Mouse (Mus musculus) mouse embryonic stem cell (cell line): ENCODE measurements around the gene Tspan11.

Experiments used
- in situ Hi-C, 2 experiments: fragments of 300-500 bp; cut with MboI; formaldehyde crosslinking; loops; 1 replicate in 1 of 2; 3 replicates in 1 of 2; pipeline ENCODE4 v1.14.3; 2019 to 2020; ENCODE audit warnings: low sequenced_read_pairs in 2 of 2, low pct_unique_long_range_greater_than_20kb in 1 of 2, mixed read lengths in 1 of 2; ENCODE audit not compliant: unreplicated experiment in 1 of 2

Gene Tspan11

GRCm38 (mm10) chr6:127872581-127872980 is 14.8 kb upstream of the Tspan11 start:
- in situ Hi-C loops, result loop anchor here in 1 of 2 experiments (10.0 kb wide), 1 partner anchor 188 kb away; no protein-coding TSS in a partner anchor

GRCm38 (mm10) chr6:127875883-127876282 is 11.5 kb upstream of the Tspan11 start:
- in situ Hi-C loops, result loop anchor here in 1 of 2 experiments (10.0 kb wide), 1 partner anchor 191 kb away; no protein-coding TSS in a partner anchor

GRCm38 (mm10) chr6:127876436-127876835 is 11.0 kb upstream of the Tspan11 start:
- in situ Hi-C loops, result loop anchor here in 1 of 2 experiments (10.0 kb wide), 1 partner anchor 192 kb away; no protein-coding TSS in a partner anchor

GRCm38 (mm10) chr6:127877026-127877425 is 10.4 kb upstream of the Tspan11 start:
- in situ Hi-C loops, result loop anchor here in 1 of 2 experiments (10.0 kb wide), 1 partner anchor 192 kb away; no protein-coding TSS in a partner anchor

GRCm38 (mm10) chr6:127879472-127879871 is 7.9 kb upstream of the Tspan11 start:
- in situ Hi-C loops, result loop anchor here in 1 of 2 experiments (10.0 kb wide), 1 partner anchor 195 kb away; no protein-coding TSS in a partner anchor

- in situ Hi-C loops, result no loop called here
Observed at GRCm38 (mm10) chr6:127886916-127887315, 473 bp upstream of the Tspan11 start.

GRCm38 (mm10) chr6:127888581-127888980 is 1.2 kb downstream of the Tspan11 start:
- in situ Hi-C loops, result no loop called here

- in situ Hi-C loops, result no loop called here
Observed at GRCm38 (mm10) chr6:127893611-127894010, 6.2 kb downstream of the Tspan11 start.

GRCm38 (mm10) chr6:127894999-127895398 is 7.6 kb downstream of the Tspan11 start:
- in situ Hi-C loops, result no loop called here

GRCm38 (mm10) chr6:127896425-127896824 is 9.0 kb downstream of the Tspan11 start:
- in situ Hi-C loops, result no loop called here

GRCm38 (mm10) chr6:127897342-127897741 is 10.0 kb downstream of the Tspan11 start:
- in situ Hi-C loops, result no loop called here

GRCm38 (mm10) chr6:127900062-127900461 is 12.7 kb downstream of the Tspan11 start:
- in situ Hi-C loops, result no loop called here

GRCm38 (mm10) chr6:127901261-127901660 is 13.9 kb downstream of the Tspan11 start:
- in situ Hi-C loops, result no loop called here

GRCm38 (mm10) chr6:127901669-127902068 is 14.3 kb downstream of the Tspan11 start:
- in situ Hi-C loops, result no loop called here

- in situ Hi-C loops, result no loop called here
Observed at GRCm38 (mm10) chr6:127902559-127902958, 15.2 kb downstream of the Tspan11 start.

GRCm38 (mm10) chr6:127910638-127911037 is 23.2 kb downstream of the Tspan11 start:
- in situ Hi-C loops, result no loop called here

GRCm38 (mm10) chr6:127911687-127912086 is 24.3 kb downstream of the Tspan11 start:
- in situ Hi-C loops, result no loop called here

GRCm38 (mm10) chr6:127912938-127913337 is 25.5 kb downstream of the Tspan11 start:
- in situ Hi-C loops, result no loop called here

GRCm38 (mm10) chr6:127916993-127917392 is 29.6 kb downstream of the Tspan11 start:
- in situ Hi-C loops, result no loop called here

- in situ Hi-C loops, result no loop called here
Observed at GRCm38 (mm10) chr6:127917712-127918111, 30.3 kb downstream of the Tspan11 start.

- in situ Hi-C loops, result no loop called here
Observed at GRCm38 (mm10) chr6:127919491-127919890, 32.1 kb downstream of the Tspan11 start.
